Mouse (Mus musculus) ES-Bruce4 (cell line): ENCODE results near the gene Gjc1.

ENCODE experiments used
- EP300 ChIP-seq: IDR thresholded peaks from 2 replicates; pipeline ENCODE4 v1.6.1; 2011; ENCODE audit warnings: low read depth, low read length; ENCODE audit not compliant: insufficient read depth
- POLR2A ChIP-seq: IDR thresholded peaks from one replicate; pipeline ENCODE4 v1.8.1; 2011; ENCODE audit warnings: low read length; ENCODE audit not compliant: insufficient read depth

DNA sequence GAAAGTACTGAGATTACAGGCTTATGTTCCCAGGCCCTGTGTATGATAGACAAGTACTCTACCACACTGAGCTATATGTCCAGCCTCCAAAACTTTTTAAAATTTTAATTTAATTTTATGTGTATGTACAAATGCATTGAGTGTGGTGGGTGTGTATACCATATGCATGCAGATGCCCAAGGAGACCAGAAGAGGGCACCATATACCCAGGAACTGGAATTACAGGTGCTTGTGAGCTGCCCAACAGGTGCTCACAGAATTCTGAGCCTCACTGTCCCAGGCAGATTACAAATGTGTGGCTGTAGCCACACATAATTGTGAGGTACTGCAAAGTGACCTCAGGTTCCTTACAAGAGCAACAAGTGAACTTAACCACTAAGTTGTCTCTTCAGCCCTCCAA lies 34.3 kb upstream of the Gjc1 start:
- no peak for TF ChIP-seq POLR2A
- TF ChIP-seq EP300 = no peak
